Mouse (Mus musculus) forebrain, embryonic 16.5 days (tissue): ENCODE data around the gene Gm10563. TPM values are rescaled to one million over a fixed set of nuclear protein-coding genes. Genes with fewer than 3 reads are reported as not detected.
A peak's percentile ranks its signal among the peaks of the same experiment; 100 is the strongest.
"Not testable (repeated sequence)": the region's sequence is repeated elsewhere in the genome, so short reads cannot be mapped to it uniquely, and the experiment has no call there.

Experiments
- ATAC-seq: fragments of 200-750 bp; cut with Nextera tagmentation; 2 replicates; pipeline ENCODE4 v1.8.0; 2017; ENCODE audit warnings: mild to moderate bottlenecking, moderate library complexity
- H3K27ac ChIP-seq: fragments of 300-500 bp; sonication (generic); 2 replicates; pipeline ENCODE4 v1.5.1; 2014; ENCODE audit warnings: low read length, control low read depth
- H3K27me3 ChIP-seq: fragments of 300-500 bp; sonication (generic); replicated peaks from 2 replicates; pipeline ENCODE4 v1.6.1; 2014; ENCODE audit warnings: low read length; ENCODE audit not compliant: control insufficient read depth, insufficient read depth
- H3K36me3 ChIP-seq: fragments of 300-500 bp; sonication (generic); 2 replicates; pipeline ENCODE4 v1.6.1; 2014; ENCODE audit not compliant: control insufficient read depth, insufficient read depth
- H3K4me1 ChIP-seq: fragments of 300-500 bp; sonication (generic); replicated peaks from 2 replicates; pipeline ENCODE4 v1.6.1; 2014; ENCODE audit warnings: low read length; ENCODE audit not compliant: control insufficient read depth, insufficient read depth
- H3K4me2 ChIP-seq: fragments of 300-500 bp; sonication (generic); 2 replicates; pipeline ENCODE4 v1.6.1; 2014; ENCODE audit warnings: mild to moderate bottlenecking, low read length, control low read depth
- H3K4me3 ChIP-seq: fragments of 300-500 bp; sonication (generic); replicated peaks from 2 replicates; pipeline ENCODE4 v1.5.1; 2014; ENCODE audit warnings: mild to moderate bottlenecking, low read length, control low read depth
- H3K9ac ChIP-seq: fragments of 300-500 bp; sonication (generic); replicated peaks from 2 replicates; pipeline ENCODE4 v1.6.1; 2014; ENCODE audit warnings: low read depth, low read length, control low read depth
- H3K9me3 ChIP-seq: fragments of 300-500 bp; sonication (generic); 2 replicates; pipeline ENCODE4 v1.6.1; 2016; ENCODE audit warnings: low read length; ENCODE audit not compliant: control insufficient read depth
- WGBS: fragments of 180-500 bp; shearing (Covaris S2); extraction: QIAGEN DNeasy Blood & Tissue Kit; methylation state at CpG from one replicate; pipeline ENCODE4 v1.1.7; 2014; 5-methylcytosine and 5-hydroxymethylcytosine counted together
- polyA plus RNA-seq: library from polyadenylated mRNA; unstranded; fragments of >200 nt; fragmentation: Nextera tagmentation; extraction: Ambion mirVana; gene quantifications from 2 replicates; pipeline ENCODE4 v1.2.1, GENCODE M21; 2015

Gene Gm10563
- polyA plus RNA-seq, 1 experiment from 2014 or later, result not detected

DNA sequence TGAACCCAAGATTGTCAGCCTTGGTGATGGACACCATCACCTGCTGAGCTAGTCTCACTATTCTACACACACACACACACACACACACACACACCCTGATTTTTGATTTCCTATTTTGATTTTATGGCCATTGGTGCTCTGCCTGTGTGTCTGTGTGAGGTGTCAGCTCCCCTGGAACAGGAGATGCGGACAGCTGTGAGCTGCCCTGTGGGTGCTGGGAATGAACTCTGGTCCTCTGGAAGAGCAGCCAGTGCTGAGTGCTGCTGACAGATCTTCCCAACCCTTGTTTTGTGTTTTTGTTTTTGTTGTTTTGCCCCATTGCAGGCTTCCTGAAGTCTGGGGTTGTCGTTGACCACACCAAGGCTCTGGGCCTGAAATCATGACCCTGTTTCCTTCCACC is 72.1 kb downstream of the Gm10563 start:
- Histone ChIP-seq H3K36me3 (no peaks in the 10 kb centered on the region; the same call in 1 of the 2 replicates), H3K9me3 (no peaks in the 10 kb centered on the region), H3K27ac (no peak overlapping the region), H3K9ac (no peak overlapping the region), H3K4me3 (no peak overlapping the region), H3K4me1 (no peaks in the 10 kb centered on the region), H3K4me2 (no peak overlapping the region), H3K27me3 (no peaks in the 10 kb centered on the region)
- no peak for ATAC-seq
- WGBS, result 95% methylated on average over 2 of the region's 2 CpGs

DNA sequence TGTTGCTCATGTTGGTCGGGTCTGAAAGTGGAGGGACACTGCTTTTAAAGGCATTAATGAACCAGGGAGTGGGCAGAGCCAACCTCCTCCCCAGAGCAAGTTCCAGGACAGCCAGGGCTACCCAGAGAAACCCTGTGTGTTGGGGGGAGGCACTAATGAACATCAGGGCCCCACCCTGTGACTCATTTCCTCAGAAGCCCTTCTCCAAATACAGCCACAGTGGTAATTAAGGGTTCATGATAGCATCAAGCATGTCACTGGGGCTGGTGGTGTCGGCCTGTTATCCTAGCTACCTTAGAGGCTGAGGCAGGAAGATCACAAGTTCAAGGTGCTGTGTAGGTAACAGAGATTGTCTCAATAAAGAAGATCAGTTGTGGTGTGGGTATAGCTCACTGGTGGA is 73.8 kb downstream of the Gm10563 start:
- ATAC-seq, result no peak
- no peak overlapping the region for H3K4me3 ChIP-seq
- H3K27ac ChIP-seq, result no peak overlapping the region
- H3K4me1 ChIP-seq, result no peaks in the 10 kb centered on the region
- 86% methylated on average over 2 of the region's 2 CpGs for WGBS
- no peaks in the 10 kb centered on the region for H3K9me3 ChIP-seq
- H3K9ac ChIP-seq, result no peak overlapping the region
- H3K36me3 ChIP-seq, result no peaks in the 10 kb centered on the region
- no peaks in the 10 kb centered on the region for H3K27me3 ChIP-seq
- H3K4me2 ChIP-seq, result no peak overlapping the region

DNA sequence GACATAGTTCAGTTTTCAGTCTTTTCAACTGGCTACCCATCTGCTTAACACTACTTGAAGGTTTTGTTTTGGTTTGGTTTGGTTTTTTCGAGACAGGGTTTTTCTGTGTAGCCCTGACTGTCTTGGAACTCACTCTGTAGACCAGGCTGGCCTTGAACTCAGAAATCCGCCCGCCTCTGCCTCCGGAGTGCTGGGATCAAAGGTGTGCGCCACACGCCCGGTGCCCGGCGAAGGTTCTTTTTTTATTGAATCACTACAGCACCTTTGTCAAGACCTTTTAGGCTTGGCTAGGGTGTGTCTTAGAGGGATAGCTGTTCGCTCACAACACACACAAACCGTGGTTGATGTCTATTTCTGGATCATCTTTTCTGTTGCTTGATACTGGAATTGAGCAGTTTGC is 74.9 kb downstream of the Gm10563 start:
- not testable (repeated sequence) for H3K9ac ChIP-seq, H3K36me3 ChIP-seq, H3K9me3 ChIP-seq, H3K4me2 ChIP-seq, H3K27ac ChIP-seq, H3K27me3 ChIP-seq, H3K4me1 ChIP-seq, H3K4me3 ChIP-seq, ATAC-seq
- 96% methylated on average over 11 of the region's 11 CpGs for WGBS

DNA sequence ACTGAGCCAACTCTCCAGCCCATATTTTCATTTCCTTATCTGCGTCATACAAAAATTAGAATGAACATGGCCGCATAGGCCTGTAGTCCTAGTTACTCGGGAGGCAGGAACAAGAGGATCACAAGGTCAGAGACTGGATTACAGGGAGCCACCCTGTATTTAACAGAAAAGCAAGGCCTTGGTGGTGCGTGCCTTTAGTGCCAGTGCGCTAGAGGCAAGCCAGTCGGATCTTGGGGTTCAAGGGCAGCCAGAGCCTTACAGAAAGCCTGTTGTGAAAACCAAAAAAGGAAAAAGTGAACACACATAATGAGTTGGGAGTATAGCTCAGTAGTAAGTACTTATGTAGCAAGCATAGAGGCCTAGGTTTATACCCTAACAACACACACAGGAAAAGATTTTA is 75.4 kb downstream of the Gm10563 start:
- Histone ChIP-seq H3K4me3 (no peak overlapping the region), H3K36me3 (no peaks in the 10 kb centered on the region), H3K9ac (no peak overlapping the region), H3K27me3 (no peaks in the 10 kb centered on the region), H3K4me2 (no peak overlapping the region), H3K4me1 (peaks cover 8% of the 10 kb centered on the region), H3K27ac (no peak overlapping the region), H3K9me3 (no peaks in the 10 kb centered on the region)
- WGBS, result 92% methylated on average over 6 of the region's 6 CpGs
- no peak for ATAC-seq

DNA sequence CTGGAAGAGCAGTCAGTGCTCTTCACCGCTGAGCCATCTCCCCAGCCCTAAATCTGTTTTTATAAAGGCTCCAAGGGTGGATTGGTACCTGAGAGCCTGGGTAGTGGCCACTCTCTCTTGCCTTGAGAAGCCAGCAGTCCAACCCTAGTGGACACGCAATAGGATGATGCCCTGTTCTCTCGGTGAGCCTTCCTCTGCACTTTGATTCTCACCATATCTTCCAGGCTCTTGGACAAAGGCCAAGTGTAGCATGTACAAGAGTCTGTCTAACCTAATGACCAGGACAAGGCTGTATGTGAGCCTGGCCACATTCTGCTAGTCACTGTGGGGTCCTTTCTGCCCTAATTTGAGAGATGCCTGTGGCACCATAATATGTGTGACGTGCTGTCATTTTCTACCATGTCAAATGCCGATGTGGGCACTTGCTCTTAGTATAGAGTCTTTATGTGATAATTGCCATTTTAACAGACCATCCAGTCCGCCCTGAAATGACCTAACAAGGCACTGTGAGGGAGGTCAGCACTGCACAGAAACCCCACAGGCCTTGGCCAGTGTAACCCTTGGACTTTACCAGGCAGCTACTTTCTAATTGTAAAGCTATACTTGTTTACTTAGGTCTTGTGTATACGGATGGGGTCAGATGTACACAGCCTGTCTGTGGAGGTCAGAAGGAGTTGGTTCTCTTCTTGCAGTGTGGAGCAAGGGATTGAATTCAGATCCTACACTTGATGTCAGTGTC is 76.4 kb downstream of the Gm10563 start:
- WGBS, result 89% methylated on average over 7 of the region's 7 CpGs
- no peak overlapping the region for H3K4me3 ChIP-seq
- no peak overlapping the region for H3K27ac ChIP-seq

DNA sequence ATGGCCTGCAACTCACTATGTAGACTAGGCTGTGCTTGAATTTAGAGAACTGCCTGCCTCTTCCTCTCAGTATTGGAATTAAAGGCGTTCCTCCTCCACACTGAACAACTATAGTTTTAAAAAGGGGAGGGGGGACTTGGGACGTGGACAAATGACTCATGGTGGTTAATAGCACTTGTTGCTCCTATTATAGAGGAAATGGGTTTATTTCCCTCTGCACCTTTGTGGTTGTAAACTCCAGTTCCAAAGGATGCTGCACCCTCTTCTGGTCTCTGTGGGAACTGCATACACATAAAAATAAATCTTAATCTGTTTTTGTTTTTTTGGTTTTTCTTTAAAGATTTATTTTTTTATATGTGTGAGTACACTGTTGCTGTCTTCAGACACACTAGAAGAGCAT is 77.0 kb downstream of the Gm10563 start:
- Histone ChIP-seq H3K9me3 (no peaks in the 10 kb centered on the region), H3K4me1 (peaks cover 15% of the 10 kb centered on the region), H3K36me3 (no peaks in the 10 kb centered on the region), H3K27ac (no peak overlapping the region), H3K4me2 (no peak overlapping the region), H3K9ac (no peak overlapping the region), H3K27me3 (no peaks in the 10 kb centered on the region), H3K4me3 (no peak overlapping the region)
- WGBS, result 36% methylated on average over 2 of the region's 2 CpGs
- no peak for ATAC-seq

More for the DNA sequence above, 76.4 kb downstream of the Gm10563 start:
- no peaks in the 10 kb centered on the region for H3K36me3 ChIP-seq
- H3K4me2 ChIP-seq, result no peak overlapping the region
- H3K4me1 ChIP-seq, result peaks cover 15% of the 10 kb centered on the region
- 0 out of 2 replicates have a peak overlapping the region, but pooled peaks have one; percentile 25 for H3K9ac ChIP-seq
- no peaks in the 10 kb centered on the region for H3K9me3 ChIP-seq
- no peaks in the 10 kb centered on the region for H3K27me3 ChIP-seq
- ATAC-seq, result no peak

DNA sequence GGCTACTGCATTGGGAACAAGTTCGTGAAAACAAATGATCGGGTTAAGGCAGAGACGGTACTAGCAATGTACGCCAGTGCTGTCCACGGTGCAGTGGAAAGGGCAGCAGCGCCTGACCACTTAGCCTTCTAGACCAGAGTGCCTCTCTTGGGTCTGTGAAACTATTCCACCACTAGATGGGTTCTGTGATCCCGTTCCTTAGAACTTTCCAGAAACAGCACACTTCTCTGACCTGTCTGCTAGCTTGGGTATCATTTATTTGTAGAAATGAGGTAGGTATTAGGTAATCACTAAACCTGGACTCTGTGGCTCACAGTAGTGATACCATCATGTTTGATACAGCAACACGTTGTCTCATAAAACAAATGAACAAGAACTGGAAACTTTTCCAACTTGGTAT is 78.7 kb downstream of the Gm10563 start:
- Histone ChIP-seq H3K4me1 (peaks cover 22% of the 10 kb centered on the region), H3K9me3 (no peaks in the 10 kb centered on the region), H3K27ac (no peak overlapping the region), H3K36me3 (no peaks in the 10 kb centered on the region), H3K4me3 (no peak overlapping the region), H3K9ac (no peak overlapping the region), H3K27me3 (no peaks in the 10 kb centered on the region), H3K4me2 (no peak overlapping the region)
- no peak for ATAC-seq
- WGBS, result 91% methylated on average over 8 of the region's 8 CpGs

Other genes with a start within 250 kb of the Gm10563 start
- 2.2 and 3.2 TPM in 2 replicates for gene Gabrd, start 247.3 kb downstream of the Gm10563 start, polyA plus RNA-seq
- gene Cfap74, start 236.2 kb downstream of the Gm10563 start, polyA plus RNA-seq, result 4.2 and 4.9 TPM in 2 replicates
- not detected in 2 replicates for gene Tmem52, start 176.3 kb downstream of the Gm10563 start, polyA plus RNA-seq
- 1,158 and 1,178 TPM in 2 replicates for gene Gnb1, start 154.0 kb downstream of the Gm10563 start, polyA plus RNA-seq
- gene Nadk, start 83.0 kb downstream of the Gm10563 start, polyA plus RNA-seq, result 113 and 120 TPM in 2 replicates
- 12.0 and 12.9 TPM in 2 replicates for gene Slc35e2, start 44.0 kb downstream of the Gm10563 start, polyA plus RNA-seq
- gene Cdk11b, start 20.6 kb downstream of the Gm10563 start, polyA plus RNA-seq, result 62.4 and 65.2 TPM in 2 replicates
- gene Mmp23, start 8.0 kb upstream of the Gm10563 start, polyA plus RNA-seq, result 3.0 and 3.2 TPM in 2 replicates
- 49.8 and 63.1 TPM in 2 replicates for gene Mib2, start 23.8 kb upstream of the Gm10563 start, polyA plus RNA-seq
- 4.8 and 7.5 TPM in 2 replicates for gene Fndc10, start 48.9 kb upstream of the Gm10563 start, polyA plus RNA-seq
- 134 and 150 TPM in 2 replicates for gene Ssu72, start 59.4 kb upstream of the Gm10563 start, polyA plus RNA-seq
- gene Tmem240, start 89.4 kb upstream of the Gm10563 start, polyA plus RNA-seq, result 7.3 and 11.4 TPM in 2 replicates
- 98.2 and 101 TPM in 2 replicates for gene Atad3a, start 115.7 kb upstream of the Gm10563 start, polyA plus RNA-seq
- gene Vwa1, start 129.3 kb upstream of the Gm10563 start, polyA plus RNA-seq, result 27.3 and 29.6 TPM in 2 replicates
- 0.47 and 0.53 TPM in 2 replicates for gene Tmem88b, start 140.5 kb upstream of the Gm10563 start, polyA plus RNA-seq
- gene Ankrd65, start 145.0 kb upstream of the Gm10563 start, polyA plus RNA-seq, result not detected in 2 replicates
- 214 and 231 TPM in 2 replicates for gene Mrpl20, start 157.5 kb upstream of the Gm10563 start, polyA plus RNA-seq
- 176 and 188 TPM in 2 replicates for gene Ccnl2, start 167.1 kb upstream of the Gm10563 start, polyA plus RNA-seq
- 111 and 121 TPM in 2 replicates for gene Aurkaip1, start 185.9 kb upstream of the Gm10563 start, polyA plus RNA-seq
- gene Mxra8, start 194.3 kb upstream of the Gm10563 start, polyA plus RNA-seq, result 16.9 and 19.8 TPM in 2 replicates
- gene Dvl1, start 202.0 kb upstream of the Gm10563 start, polyA plus RNA-seq, result 7.0 and 10.0 TPM in 2 replicates
- 0.72 and 0.84 TPM in 2 replicates for gene Tas1r3, start 218.0 kb upstream of the Gm10563 start, polyA plus RNA-seq
- gene Cptp, start 224.0 kb upstream of the Gm10563 start, polyA plus RNA-seq, result 22.5 and 23.8 TPM in 2 replicates
- 89.8 and 100 TPM in 2 replicates for gene Ints11, start 224.1 kb upstream of the Gm10563 start, polyA plus RNA-seq
- 68.0 and 70.3 TPM in 2 replicates for gene Pusl1, start 246.4 kb upstream of the Gm10563 start, polyA plus RNA-seq
- 94.8 and 101 TPM in 2 replicates for gene Acap3, start 246.4 kb upstream of the Gm10563 start, polyA plus RNA-seq